Comparison of ENCODE assay signal across 20 mouse cellular contexts in the genomic region with DNA sequence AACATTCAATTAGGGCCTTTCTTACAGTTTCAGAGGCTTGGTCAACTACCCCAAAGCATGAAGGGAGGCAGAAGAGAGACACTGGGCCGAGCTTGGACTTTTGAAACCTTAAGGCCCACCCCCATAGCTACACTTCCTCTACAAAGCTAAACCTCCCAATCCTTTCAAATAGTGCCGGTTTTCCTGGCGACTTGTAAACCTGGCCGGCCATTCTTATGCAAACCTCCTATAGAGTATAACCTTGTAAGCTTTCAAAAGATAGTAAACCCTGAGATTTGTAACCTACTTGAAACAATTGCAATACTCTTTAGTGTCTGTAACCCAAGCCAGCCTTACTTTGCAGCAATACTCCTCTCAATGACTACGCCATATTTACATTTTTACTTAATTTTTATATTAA. TPM values are rescaled to one million over a fixed set of nuclear protein-coding genes. Genes with fewer than 3 reads are reported as not detected.
DNase-seq lines count a peak whose midpoint lies in the region; ATAC-seq and TF ChIP-seq lines count a peak whose summit lies in the region.
"Had no signal": no experiment of that assay in that cellular context is flagged by ENCODE, and none has a peak within 500 bp of the region (broad histone marks: within the 10 kb centered on the region; RNA-seq: fewer than 3 reads in every experiment).

No protein-coding gene starts in this region.

- H3K4me1 ChIP-seq in liver, embryonic 13.5 days (replicated peaks): peaks cover 27% of the 10 kb centered on the region
- peaks cover 17% of the 10 kb centered on the region for H3K4me1 ChIP-seq in liver, postnatal 0 days (ENCODE audit: insufficient read depth)
- peaks cover 1% of the 10 kb centered on the region for H3K4me1 ChIP-seq in ES-Bruce4 (ENCODE audit: control insufficient read depth, insufficient read depth, low read length)

- no peak overlapping the region for H3K4me3 ChIP-seq in liver, embryonic 13.5 days (replicated peaks)
- no peak overlapping the region for H3K4me3 ChIP-seq in liver, postnatal 0 days (ENCODE audit: low read depth, low read length)
- H3K4me3 ChIP-seq in ES-Bruce4 (ENCODE audit: low read depth, low read length): no peak overlapping the region
- H3K4me3 ChIP-seq: embryonic facial prominence, embryonic 10.5 days; embryonic facial prominence, embryonic 12.5 days; forebrain, embryonic 13.5 days; forebrain, embryonic 15.5 days had no signal

- no peak for TF ChIP-seq CTCF in liver, postnatal 0 days (IDR thresholded peaks at IDR 0.05; ENCODE audit: low read depth)
- TF ChIP-seq CTCF in ES-Bruce4 (IDR thresholded peaks at IDR 0.05; ENCODE audit: low read depth, low read length): no peak

- WGBS in liver, embryonic 13.5 days (ENCODE audit: insufficient replicate concordance): 84% methylated on average over 5 of the region's 5 CpGs
- 79% methylated on average over 5 of the region's 5 CpGs for WGBS in liver, postnatal 0 days (ENCODE audit: insufficient replicate concordance)

- H3K36me3 ChIP-seq in liver, embryonic 13.5 days: peaks cover 3% of the 10 kb centered on the region
- H3K36me3 ChIP-seq in liver, postnatal 0 days (replicated peaks; ENCODE audit: insufficient read depth, low read length): peaks cover 4% of the 10 kb centered on the region; the same call in 1 of the 2 replicates
- H3K36me3 ChIP-seq in ES-Bruce4 (ENCODE audit: control insufficient read depth, insufficient read depth, low read length, poor library complexity, severe bottlenecking): 0 out of 2 replicates have a peak, but pooled peaks cover 7% of the 10 kb centered on the region
- H3K36me3 ChIP-seq: embryonic facial prominence, embryonic 12.5 days; forebrain, embryonic 15.5 days had no signal

- H3K9me3 ChIP-seq in liver, embryonic 13.5 days (replicated peaks): no peaks in the 10 kb centered on the region
- H3K9me3 ChIP-seq in liver, postnatal 0 days (ENCODE audit: low read length): no peaks in the 10 kb centered on the region
- H3K9me3 ChIP-seq in ES-Bruce4 (replicated peaks; ENCODE audit: control insufficient read depth, insufficient read depth, low read length, poor library complexity, severe bottlenecking): no peaks in the 10 kb centered on the region
- H3K9me3 ChIP-seq: embryonic facial prominence, embryonic 10.5 days; embryonic facial prominence, embryonic 12.5 days; forebrain, embryonic 13.5 days; forebrain, embryonic 15.5 days had no signal

- no peaks in the 10 kb centered on the region for H3K27me3 ChIP-seq in liver, embryonic 13.5 days
- H3K27me3 ChIP-seq in liver, postnatal 0 days (ENCODE audit: insufficient read depth, low read length): no peaks in the 10 kb centered on the region
- no peaks in the 10 kb centered on the region for H3K27me3 ChIP-seq in ES-Bruce4 (ENCODE audit: control insufficient read depth, insufficient read depth, low read length, poor library complexity, severe bottlenecking)
- H3K27me3 ChIP-seq: embryonic facial prominence, embryonic 12.5 days; forebrain, embryonic 13.5 days; forebrain, embryonic 15.5 days had no signal

- TF ChIP-seq POLR2A in ES-Bruce4 (IDR thresholded peaks at IDR 0.05; ENCODE audit: insufficient read depth, low read length): no peak

- H3K4me2 ChIP-seq in liver, embryonic 13.5 days: no peak overlapping the region
- no peak overlapping the region for H3K4me2 ChIP-seq in liver, postnatal 0 days (ENCODE audit: low read depth, low read length)
- H3K4me2 ChIP-seq: embryonic facial prominence, embryonic 12.5 days; forebrain, embryonic 13.5 days; forebrain, embryonic 15.5 days had no signal

- 0 out of 2 replicates have a peak overlapping the region, but pooled peaks have one; percentile 9 for H3K27ac ChIP-seq in liver, embryonic 13.5 days
- no peak overlapping the region for H3K27ac ChIP-seq in liver, postnatal 0 days (ENCODE audit: low read depth)
- peak overlapping the region; percentile 63 for H3K27ac ChIP-seq in ES-Bruce4 (ENCODE audit: insufficient read depth, low read length)
- H3K27ac ChIP-seq: embryonic facial prominence, embryonic 10.5 days; embryonic facial prominence, embryonic 12.5 days; forebrain, embryonic 13.5 days; forebrain, embryonic 15.5 days had no signal

- TF ChIP-seq EP300 in liver, postnatal 0 days (IDR thresholded peaks at IDR 0.05; ENCODE audit: low read depth): no peak
- TF ChIP-seq EP300 in ES-Bruce4 (IDR thresholded peaks at IDR 0.05; ENCODE audit: insufficient read depth, low read depth, low read length): no peak

- no peak for DNase-seq in liver, embryonic 13.5 days
- no peak for DNase-seq in liver, postnatal 0 days
- DNase-seq in ES-CJ7 (ENCODE audit: low read depth, low spot score): peak; percentile 71
- DNase-seq in ZHBTc4 (ENCODE audit: low read depth, low spot score): peak; percentile 81
- DNase-seq in cerebellum, postnatal 25 days: no peak
- DNase-seq in thymus, postnatal 10 days (ENCODE audit: low spot score in 2 of 2): no peak
- DNase-seq: adrenal gland, adult 2 months; adrenal gland, postnatal 10 days; adrenal gland, postnatal 25 days; cerebellum, adult 11 months; cerebellum, adult 18-20 months; cerebellum, adult 8-10 months; cerebellum, adult 9-11 months; cerebellum, postnatal 14 days; forebrain, postnatal 0 days had no signal

- ATAC-seq in liver, embryonic 13.5 days (ENCODE audit: low read depth): no peak
- ATAC-seq in liver, postnatal 0 days: no peak
- ATAC-seq: forebrain, embryonic 13.5 days; forebrain, embryonic 15.5 days; forebrain, postnatal 0 days had no signal

- H3K9ac ChIP-seq in liver, embryonic 13.5 days: no peak overlapping the region
- H3K9ac ChIP-seq in liver, postnatal 0 days (replicated peaks): no peak overlapping the region
- no peak overlapping the region for H3K9ac ChIP-seq in ES-Bruce4 (ENCODE audit: low read depth, poor library complexity, severe bottlenecking)
- H3K9ac ChIP-seq: embryonic facial prominence, embryonic 12.5 days; forebrain, embryonic 13.5 days; forebrain, embryonic 15.5 days; forebrain, postnatal 0 days had no signal

RNA-seq across cellular contexts. Expression of a gene that starts 2.0 kb away (rescaled TPM):
- polyA plus RNA-seq in liver, embryonic 13.5 days (2015; fragmentation: Nextera tagmentation; extraction: Ambion mirVana): 23.1 and 26.8 TPM in 2 replicates
- polyA plus RNA-seq in liver, postnatal 0 days (2015; fragmentation: Nextera tagmentation; extraction: Ambion mirVana): 12.7 and 13.7 TPM in 2 replicates
- polyA plus RNA-seq in ES-Bruce4 (2011; ENCODE audit: insufficient read depth, insufficient read length, low read depth, missing spikeins): 318 and 327 TPM in 2 replicates

Comparison
In these comparisons a context has a peak if more than half of its experiments do, and no peak if none do; other contexts are left out.
1. DNase-seq: peak in ES-CJ7 (single experiment) and ZHBTc4 (single experiment); none in liver, embryonic 13.5 days (single experiment), liver, postnatal 0 days (single experiment), cerebellum, postnatal 25 days (0 of 2) and thymus, postnatal 10 days (0 of 2).
2. RNA of a gene that starts 2.0 kb away (polyA plus RNA-seq): 318 to 327 TPM in ES-Bruce4; 23.1 to 26.8 TPM in liver, embryonic 13.5 days and 12.7 to 13.7 TPM in liver, postnatal 0 days; every median in the first group is over 10 times any median in the second.